Mouse (Mus musculus): ENCODE results near the gene Camta1. TPM values are rescaled to one million over a fixed set of nuclear protein-coding genes. Genes with fewer than 3 reads are reported as not detected.

Camta1 gene
- total and polyA plus RNA-seq, 2 experiments = 2.7 to 6.1 TPM

DNA sequence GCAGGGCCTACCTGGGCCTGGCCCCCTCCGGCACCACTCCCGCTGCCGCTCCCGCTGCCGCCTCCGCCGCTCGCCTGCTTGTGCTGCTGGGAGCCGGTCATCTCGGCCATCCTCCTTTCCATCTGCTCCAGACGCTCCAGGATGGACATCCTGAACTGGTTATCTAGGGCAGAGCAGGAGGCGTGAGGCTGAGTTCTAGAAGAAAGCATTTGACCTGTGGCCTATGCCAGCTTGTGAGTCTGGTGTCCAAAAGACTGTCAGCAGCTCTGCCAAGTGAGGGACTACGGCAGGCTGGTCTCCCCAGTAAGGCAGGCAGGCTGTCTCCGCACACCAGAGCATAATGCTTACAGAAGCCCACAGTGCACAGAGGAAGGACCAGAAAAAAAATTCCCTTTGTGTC, 772.9 kb downstream of the Camta1 start:
- no peaks in the 10 kb centered on the region for H3K36me3 ChIP-seq (ENCODE audit: control insufficient read depth, insufficient read depth, low read length)
- H3K27ac ChIP-seq (replicated peaks; ENCODE audit: insufficient read depth, low read depth, low read length) = no peak overlapping the region
- H3K27me3 ChIP-seq (ENCODE audit: control insufficient read depth, insufficient read depth, low read length) = no peaks in the 10 kb centered on the region
- no peak overlapping the region for H3K9ac ChIP-seq (ENCODE audit: low read depth, low read length)
- no peak for DNase-seq (ENCODE audit: extremely low read depth, low read depth, low spot score)
- no peak overlapping the region for H3K4me3 ChIP-seq (ENCODE audit: insufficient read depth, low read depth, low read length)
- WGBS = 92% methylated on average over 14 of the region's 14 CpGs
- TF ChIP-seq POLR2A (IDR thresholded peaks at IDR 0.05; ENCODE audit: extremely low read depth, insufficient read depth, low read length) = no peak
- no peak for TF ChIP-seq CTCF (IDR thresholded peaks at IDR 0.05; ENCODE audit: low read depth, low read length)
- no peaks in the 10 kb centered on the region for H3K4me1 ChIP-seq (ENCODE audit: control insufficient read depth, insufficient read depth, low read length)
- H3K79me2 ChIP-seq (ENCODE audit: control insufficient read depth, insufficient read depth, low read length) = no peaks in the 10 kb centered on the region

DNA sequence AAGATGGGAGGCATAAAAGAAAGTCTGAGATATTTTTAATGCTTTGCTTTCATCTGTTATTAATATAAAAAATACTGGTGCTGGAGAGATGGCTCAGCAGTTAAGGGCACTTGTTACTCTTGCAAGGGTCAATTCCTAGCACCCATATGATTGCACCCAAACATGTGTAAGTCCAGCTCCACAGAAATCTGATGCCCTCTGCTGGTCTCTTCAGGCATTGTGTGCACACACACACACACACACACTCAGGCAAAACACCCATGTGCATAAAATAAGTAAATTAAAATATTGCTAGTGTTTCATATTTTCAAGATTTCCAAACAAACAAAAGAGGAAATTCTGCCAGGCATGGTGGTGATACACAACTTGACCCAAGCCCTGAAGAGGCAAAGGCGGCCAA, 774.3 kb downstream of the Camta1 start:
- 94% methylated on average over 1 of the region's 1 CpGs for WGBS
- no peak overlapping the region for H3K4me3 ChIP-seq (ENCODE audit: insufficient read depth, low read depth, low read length)
- H3K27me3 ChIP-seq (ENCODE audit: control insufficient read depth, insufficient read depth, low read length) = no peaks in the 10 kb centered on the region
- no peaks in the 10 kb centered on the region for H3K36me3 ChIP-seq (ENCODE audit: control insufficient read depth, insufficient read depth, low read length)
- H3K9ac ChIP-seq (ENCODE audit: low read depth, low read length) = no peak overlapping the region
- DNase-seq (ENCODE audit: extremely low read depth, low read depth, low spot score) = no peak
- H3K79me2 ChIP-seq (ENCODE audit: control insufficient read depth, insufficient read depth, low read length) = no peaks in the 10 kb centered on the region
- H3K4me1 ChIP-seq (ENCODE audit: control insufficient read depth, insufficient read depth, low read length) = no peaks in the 10 kb centered on the region
- H3K27ac ChIP-seq (replicated peaks; ENCODE audit: insufficient read depth, low read depth, low read length) = no peak overlapping the region
- TF ChIP-seq POLR2A (IDR thresholded peaks at IDR 0.05; ENCODE audit: extremely low read depth, insufficient read depth, low read length) = no peak
- no peak for TF ChIP-seq CTCF (IDR thresholded peaks at IDR 0.05; ENCODE audit: low read depth, low read length)

DNA sequence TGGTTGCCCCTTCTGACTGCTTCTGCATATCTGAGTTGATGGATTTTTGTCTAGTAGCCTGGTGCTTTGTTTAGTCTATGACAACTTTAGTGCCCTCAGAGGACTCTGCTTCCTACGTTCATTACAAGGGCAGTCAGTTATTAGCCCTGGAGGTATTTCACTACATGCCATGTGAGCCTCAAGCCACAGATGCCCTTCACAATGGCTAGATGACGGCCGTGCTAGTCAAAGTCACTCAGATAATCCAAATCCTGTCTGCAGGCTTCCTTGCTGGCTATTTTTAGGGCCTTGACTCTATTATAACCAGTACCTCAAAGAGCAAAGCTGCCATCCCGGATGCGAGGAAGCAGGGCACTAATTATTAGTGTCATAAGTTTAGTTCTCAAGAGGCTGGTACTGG, 778.6 kb downstream of the Camta1 start:
- no peaks in the 10 kb centered on the region for H3K79me2 ChIP-seq (ENCODE audit: control insufficient read depth, insufficient read depth, low read length)
- TF ChIP-seq CTCF (IDR thresholded peaks at IDR 0.05; ENCODE audit: low read depth, low read length) = no peak
- no peak for TF ChIP-seq POLR2A (IDR thresholded peaks at IDR 0.05; ENCODE audit: extremely low read depth, insufficient read depth, low read length)
- 78% methylated on average over 5 of the region's 5 CpGs for WGBS
- H3K4me1 ChIP-seq (ENCODE audit: control insufficient read depth, insufficient read depth, low read length) = no peaks in the 10 kb centered on the region
- no peak overlapping the region for H3K9ac ChIP-seq (ENCODE audit: low read depth, low read length)
- no peaks in the 10 kb centered on the region for H3K27me3 ChIP-seq (ENCODE audit: control insufficient read depth, insufficient read depth, low read length)
- no peaks in the 10 kb centered on the region for H3K36me3 ChIP-seq (ENCODE audit: control insufficient read depth, insufficient read depth, low read length)
- no peak overlapping the region for H3K4me3 ChIP-seq (ENCODE audit: insufficient read depth, low read depth, low read length)
- no peak overlapping the region for H3K27ac ChIP-seq (replicated peaks; ENCODE audit: insufficient read depth, low read depth, low read length)
- no peak for DNase-seq (ENCODE audit: extremely low read depth, low read depth, low spot score)

DNA sequence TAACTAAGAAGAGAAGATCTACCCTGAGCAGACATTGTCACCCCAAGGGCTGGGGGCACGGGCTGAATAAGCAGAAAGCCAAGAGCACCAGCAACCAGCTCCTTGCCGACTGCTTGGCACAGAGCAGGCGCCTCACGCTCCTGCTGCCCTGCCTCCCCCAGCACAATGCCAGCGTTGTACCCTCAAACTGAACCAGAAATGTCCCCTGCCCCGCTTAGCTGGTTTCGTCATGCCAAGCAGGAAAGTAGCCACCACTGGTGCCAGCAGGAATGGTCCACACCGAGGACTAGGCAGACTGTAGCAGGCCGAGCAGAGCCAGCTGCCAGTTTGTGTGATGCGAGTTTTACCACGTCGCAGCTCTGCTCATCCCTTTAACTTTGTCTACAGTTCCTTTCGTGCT, 779.7 kb downstream of the Camta1 start:
- 87% methylated on average over 13 of the region's 13 CpGs for WGBS
- H3K9ac ChIP-seq (ENCODE audit: low read depth, low read length) = no peak overlapping the region
- H3K79me2 ChIP-seq (ENCODE audit: control insufficient read depth, insufficient read depth, low read length) = no peaks in the 10 kb centered on the region
- H3K4me1 ChIP-seq (ENCODE audit: control insufficient read depth, insufficient read depth, low read length) = no peaks in the 10 kb centered on the region
- H3K4me3 ChIP-seq (ENCODE audit: insufficient read depth, low read depth, low read length) = no peak overlapping the region
- TF ChIP-seq POLR2A (IDR thresholded peaks at IDR 0.05; ENCODE audit: extremely low read depth, insufficient read depth, low read length) (no peak), CTCF (IDR thresholded peaks at IDR 0.05; ENCODE audit: low read depth, low read length) (no peak)
- DNase-seq (ENCODE audit: extremely low read depth, low read depth, low spot score) = no peak
- H3K36me3 ChIP-seq (ENCODE audit: control insufficient read depth, insufficient read depth, low read length) = no peaks in the 10 kb centered on the region
- no peaks in the 10 kb centered on the region for H3K27me3 ChIP-seq (ENCODE audit: control insufficient read depth, insufficient read depth, low read length)
- no peak overlapping the region for H3K27ac ChIP-seq (replicated peaks; ENCODE audit: insufficient read depth, low read depth, low read length)

DNA sequence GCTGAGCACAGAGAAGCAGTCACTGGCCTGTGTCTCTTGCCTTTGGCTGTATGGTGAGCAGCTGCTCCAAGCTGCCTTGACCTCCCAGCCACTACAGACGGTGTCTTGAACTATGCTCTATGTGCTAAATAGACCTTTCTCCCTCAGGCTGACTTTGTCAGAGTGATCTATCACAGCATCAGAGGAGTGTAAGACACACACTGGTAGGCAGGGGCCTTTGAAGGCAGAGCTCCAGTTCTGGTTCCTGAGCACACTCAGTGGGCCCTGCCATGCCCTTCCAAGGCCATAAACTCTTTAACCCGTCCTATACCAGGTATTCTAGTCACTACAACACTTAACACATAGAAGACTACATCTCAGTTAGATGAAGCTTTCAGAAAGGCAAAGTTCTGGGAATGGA, 780.3 kb downstream of the Camta1 start:
- no peaks in the 10 kb centered on the region for H3K27me3 ChIP-seq (ENCODE audit: control insufficient read depth, insufficient read depth, low read length)

DNA sequence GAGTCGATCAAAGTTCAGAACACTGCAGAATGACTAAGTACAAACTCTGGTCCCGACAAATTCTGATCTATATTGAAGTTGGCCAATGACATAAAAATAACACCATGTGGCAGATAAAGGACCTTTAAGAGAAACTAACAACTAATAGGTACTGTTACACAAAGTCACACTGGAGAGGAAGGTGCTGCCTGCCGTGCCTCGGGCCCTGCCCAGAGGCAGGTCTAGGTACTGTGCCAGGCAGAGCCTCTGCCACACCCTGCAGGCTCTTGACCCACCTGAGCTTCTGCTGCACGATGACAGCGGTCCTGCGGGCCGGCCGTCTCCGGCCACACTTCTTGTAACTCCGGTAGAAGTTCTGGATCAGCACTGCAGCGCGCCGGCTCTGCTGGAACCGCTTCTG, 786.9 kb downstream of the Camta1 start:
- DNase-seq (ENCODE audit: extremely low read depth, low read depth, low spot score) = no peak
- Histone ChIP-seq H3K4me1 (ENCODE audit: control insufficient read depth, insufficient read depth, low read length) (no peaks in the 10 kb centered on the region), H3K4me3 (ENCODE audit: insufficient read depth, low read depth, low read length) (no peak overlapping the region), H3K27ac (replicated peaks; ENCODE audit: insufficient read depth, low read depth, low read length) (no peak overlapping the region), H3K9ac (ENCODE audit: low read depth, low read length) (no peak overlapping the region), H3K36me3 (ENCODE audit: control insufficient read depth, insufficient read depth, low read length) (no peaks in the 10 kb centered on the region), H3K79me2 (ENCODE audit: control insufficient read depth, insufficient read depth, low read length) (no peaks in the 10 kb centered on the region), H3K27me3 (ENCODE audit: control insufficient read depth, insufficient read depth, low read length) (no peaks in the 10 kb centered on the region)
- TF ChIP-seq CTCF (IDR thresholded peaks at IDR 0.05; ENCODE audit: low read depth, low read length) = no peak
- no peak for TF ChIP-seq POLR2A (IDR thresholded peaks at IDR 0.05; ENCODE audit: extremely low read depth, insufficient read depth, low read length)
- WGBS = 88% methylated on average over 15 of the region's 15 CpGs

More for the DNA sequence above, 780.3 kb downstream of the Camta1 start:
- no peaks in the 10 kb centered on the region for H3K36me3 ChIP-seq (ENCODE audit: control insufficient read depth, insufficient read depth, low read length)
- no peak overlapping the region for H3K27ac ChIP-seq (replicated peaks; ENCODE audit: insufficient read depth, low read depth, low read length)
- H3K79me2 ChIP-seq (ENCODE audit: control insufficient read depth, insufficient read depth, low read length) = no peaks in the 10 kb centered on the region
- DNase-seq (ENCODE audit: extremely low read depth, low read depth, low spot score) = no peak
- H3K4me3 ChIP-seq (ENCODE audit: insufficient read depth, low read depth, low read length) = no peak overlapping the region
- 69% methylated on average over 2 of the region's 2 CpGs for WGBS
- no peak overlapping the region for H3K9ac ChIP-seq (ENCODE audit: low read depth, low read length)
- no peaks in the 10 kb centered on the region for H3K4me1 ChIP-seq (ENCODE audit: control insufficient read depth, insufficient read depth, low read length)
- TF ChIP-seq POLR2A (IDR thresholded peaks at IDR 0.05; ENCODE audit: extremely low read depth, insufficient read depth, low read length) = no peak

Measured in liver, adult 2 months (tissue).